Mouse (Mus musculus) liver, adult 2 months (tissue): ENCODE results near the gene Rab7b. TPM values are rescaled to one million over a fixed set of nuclear protein-coding genes. Genes with fewer than 3 reads are reported as not detected.

Experiments used
- DNase-seq: peaks from one replicate; pipeline ENCODE4 v3.0.0-alpha.2; 2011; ENCODE audit warnings: low read depth, low spot score; ENCODE audit errors: extremely low read depth
- H3K27ac ChIP-seq: fragments of 200-500 bp; replicated peaks from 2 replicates; pipeline ENCODE4 v1.5.1; 2012; ENCODE audit warnings: low read depth, mild to moderate bottlenecking, control low read depth, inconsistent platforms, low read length; ENCODE audit not compliant: insufficient read depth
- H3K27me3 ChIP-seq: fragments of 200-500 bp; 2 replicates; pipeline ENCODE4 v1.6.1; 2012; ENCODE audit warnings: mild to moderate bottlenecking, moderate library complexity, low read length, inconsistent platforms; ENCODE audit not compliant: control insufficient read depth, insufficient read depth
- H3K36me3 ChIP-seq: fragments of 200-500 bp; 2 replicates; pipeline ENCODE4 v1.6.1; 2012; ENCODE audit warnings: low read length, inconsistent platforms; ENCODE audit not compliant: control insufficient read depth, insufficient read depth
- H3K4me1 ChIP-seq: fragments of 200-500 bp; 2 replicates; pipeline ENCODE4 v1.6.1; 2011; ENCODE audit warnings: low read length; ENCODE audit not compliant: control insufficient read depth, insufficient read depth
- H3K4me3 ChIP-seq: fragments of 200-500 bp; 2 replicates; pipeline ENCODE4 v1.5.1; 2011; ENCODE audit warnings: low read depth, mild to moderate bottlenecking, control low read depth, low read length, moderate library complexity; ENCODE audit not compliant: insufficient read depth
- H3K79me2 ChIP-seq: fragments of 200-500 bp; 2 replicates; pipeline ENCODE4 v1.6.1; 2012; ENCODE audit warnings: inconsistent platforms, mild to moderate bottlenecking, low read length, moderate library complexity; ENCODE audit not compliant: control insufficient read depth, insufficient read depth
- H3K9ac ChIP-seq: fragments of 200-500 bp; 2 replicates; pipeline ENCODE4 v1.6.1; 2012; ENCODE audit warnings: low read depth, mild to moderate bottlenecking, control low read depth, inconsistent platforms, low read length
- CTCF ChIP-seq: fragments of 200-500 bp; IDR thresholded peaks from 2 replicates; pipeline ENCODE4 v1.5.1; 2011; ENCODE audit warnings: low read depth, low read length, control low read depth
- POLR2A ChIP-seq: fragments of 200-500 bp; IDR thresholded peaks from 2 replicates; pipeline ENCODE4 v1.6.1; 2011; ENCODE audit warnings: low read length, control low read depth; ENCODE audit not compliant: insufficient read depth; ENCODE audit errors: extremely low read depth
- WGBS: fragments of 180-500 bp; shearing (Covaris S2); methylation state at CpG from one replicate; pipeline ENCODE4 v1.1.7; 2018; 5-methylcytosine and 5-hydroxymethylcytosine counted together
- polyA plus RNA-seq: library from polyadenylated mRNA; depleted of rRNA; stranded (reverse); fragments of >200 nt; gene quantifications from 2 replicates; pipeline ENCODE4 v1.2.3, GENCODE M21; 2012
- total RNA-seq: library from RNA; depleted of rRNA; stranded (reverse); fragments of >200 nt; gene quantifications from 2 replicates; pipeline ENCODE4 v1.2.3, GENCODE M21; 2014

The Rab7b gene
- total and polyA plus RNA-seq, 2 experiments = 0.45 to 0.83 TPM

DNA sequence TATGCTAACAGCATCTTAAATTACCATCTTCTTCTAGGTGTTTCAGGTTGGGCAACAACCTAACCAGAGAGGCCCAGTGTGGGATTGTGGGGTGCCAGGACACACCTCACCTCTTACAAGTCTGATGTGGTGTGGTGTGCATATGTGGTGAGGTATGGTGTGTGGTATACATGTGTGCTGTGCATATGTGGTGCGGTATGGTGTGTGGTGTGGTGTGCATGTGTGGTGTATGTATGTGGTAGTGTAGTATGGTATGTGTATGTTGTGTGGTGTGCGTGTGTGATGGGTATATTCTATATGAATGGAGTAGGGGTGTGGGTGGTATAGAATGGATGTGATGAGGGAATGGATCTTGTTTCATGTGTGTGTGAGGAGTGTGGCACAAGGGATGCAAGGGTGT, 756 bp upstream of the Rab7b start:
- no peak overlapping the region for H3K9ac ChIP-seq
- DNase-seq = no peak
- TF ChIP-seq POLR2A = no peak
- TF ChIP-seq CTCF = no peak
- H3K4me1 ChIP-seq = no peaks in the 10 kb centered on the region
- 96% methylated on average over 2 of the region's 2 CpGs for WGBS
- no peak overlapping the region for H3K4me3 ChIP-seq
- no peaks in the 10 kb centered on the region for H3K36me3 ChIP-seq
- no peaks in the 10 kb centered on the region for H3K27me3 ChIP-seq
- H3K27ac ChIP-seq = no peak overlapping the region
- H3K79me2 ChIP-seq = no peaks in the 10 kb centered on the region

DNA sequence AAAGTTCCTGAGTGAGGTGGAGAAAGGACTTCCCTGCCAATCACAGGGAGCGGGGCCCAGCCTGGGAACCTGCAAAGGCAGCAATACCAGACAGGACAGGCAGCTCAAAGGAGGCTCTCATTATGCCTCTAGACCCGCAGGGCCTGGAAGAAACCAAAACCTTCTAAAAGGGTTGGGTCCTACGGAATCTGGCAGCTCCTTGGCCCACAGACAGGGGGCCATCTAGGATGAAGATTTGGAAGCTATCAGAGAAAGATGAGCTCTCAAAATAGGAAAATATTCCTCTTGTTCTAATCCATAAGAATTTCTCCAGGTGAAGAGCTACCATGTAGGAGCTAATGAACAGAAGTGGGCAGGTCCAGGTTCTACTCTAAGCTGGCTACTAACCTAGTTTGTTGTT, 521 bp downstream of the Rab7b start:
- Histone ChIP-seq H3K4me3 (peak overlapping the region; percentile 56), H3K79me2 (no peaks in the 10 kb centered on the region), H3K27me3 (no peaks in the 10 kb centered on the region), H3K4me1 (no peaks in the 10 kb centered on the region), H3K36me3 (no peaks in the 10 kb centered on the region), H3K27ac (0 out of 2 replicates have a peak overlapping the region, but pooled peaks have one; percentile 14), H3K9ac (no peak overlapping the region)
- TF ChIP-seq POLR2A (no peak), CTCF (no peak)
- 83% methylated on average over 3 of the region's 3 CpGs for WGBS
- DNase-seq = no peak

DNA sequence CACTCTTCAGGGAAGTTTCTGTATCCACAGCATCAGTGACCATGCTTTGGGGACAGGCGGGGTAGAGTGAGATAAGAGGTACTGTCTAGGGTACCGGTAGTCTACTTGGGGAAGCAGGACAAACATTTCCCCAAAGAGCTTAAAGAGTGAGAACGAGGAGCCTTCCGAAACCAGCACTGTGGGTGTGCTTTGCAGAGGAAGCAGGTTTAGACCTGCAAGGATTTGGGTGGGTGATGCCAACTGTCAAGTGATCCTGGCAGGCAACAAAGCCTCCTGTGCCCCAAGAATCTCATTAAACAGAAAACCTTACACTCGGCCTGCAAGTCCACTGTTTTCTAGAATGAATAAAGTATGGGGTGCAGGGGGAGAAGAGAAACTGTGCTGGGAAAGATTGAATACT, 1.4 kb downstream of the Rab7b start:
- Histone ChIP-seq H3K4me1 (no peaks in the 10 kb centered on the region), H3K36me3 (no peaks in the 10 kb centered on the region), H3K79me2 (no peaks in the 10 kb centered on the region), H3K4me3 (no peak overlapping the region), H3K27me3 (no peaks in the 10 kb centered on the region), H3K9ac (no peak overlapping the region), H3K27ac (no peak overlapping the region)
- TF ChIP-seq POLR2A (no peak), CTCF (no peak)
- no peak for DNase-seq
- 84% methylated on average over 5 of the region's 5 CpGs for WGBS

DNA sequence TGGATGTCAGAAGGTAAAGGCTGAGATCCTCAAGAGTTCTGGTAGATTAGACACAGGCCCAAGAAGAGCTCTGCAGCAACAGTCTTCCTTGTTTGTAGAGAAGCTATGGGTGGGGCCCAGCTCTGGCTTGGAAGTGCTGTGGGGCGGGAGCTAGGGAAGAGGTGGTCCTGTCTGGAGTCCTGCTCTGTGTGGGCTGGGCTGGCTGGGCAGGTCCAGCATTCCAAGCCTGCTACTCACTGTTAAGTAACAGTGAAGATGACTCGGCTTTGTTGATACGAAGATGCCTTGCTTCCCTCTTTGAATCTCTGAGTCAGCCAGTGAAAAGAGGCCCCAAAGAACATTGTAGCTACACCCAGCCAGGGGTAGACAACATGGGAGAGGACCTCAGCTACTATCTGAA, 1.9 kb downstream of the Rab7b start:
- Histone ChIP-seq H3K27me3 (no peaks in the 10 kb centered on the region), H3K4me1 (no peaks in the 10 kb centered on the region), H3K79me2 (no peaks in the 10 kb centered on the region), H3K27ac (peak overlapping the region; percentile 25; the same call in 1 of the 2 replicates), H3K36me3 (no peaks in the 10 kb centered on the region), H3K9ac (no peak overlapping the region), H3K4me3 (no peak overlapping the region)
- WGBS = 69% methylated on average over 3 of the region's 3 CpGs
- DNase-seq = no peak
- TF ChIP-seq CTCF (no peak), POLR2A (no peak)

- no peak overlapping the region for H3K4me3 ChIP-seq
- H3K79me2 ChIP-seq = no peaks in the 10 kb centered on the region
- H3K27ac ChIP-seq = no peak overlapping the region
- no peaks in the 10 kb centered on the region for H3K27me3 ChIP-seq
- H3K36me3 ChIP-seq = no peaks in the 10 kb centered on the region
- no peak for TF ChIP-seq POLR2A
- no peak for TF ChIP-seq CTCF
- no peak overlapping the region for H3K9ac ChIP-seq
- peak; percentile 30 for DNase-seq
- no peaks in the 10 kb centered on the region for H3K4me1 ChIP-seq
Measured at GRCm38 (mm10) chr1:131691356-131691755, 2.9 kb downstream of the Rab7b start.

DNA sequence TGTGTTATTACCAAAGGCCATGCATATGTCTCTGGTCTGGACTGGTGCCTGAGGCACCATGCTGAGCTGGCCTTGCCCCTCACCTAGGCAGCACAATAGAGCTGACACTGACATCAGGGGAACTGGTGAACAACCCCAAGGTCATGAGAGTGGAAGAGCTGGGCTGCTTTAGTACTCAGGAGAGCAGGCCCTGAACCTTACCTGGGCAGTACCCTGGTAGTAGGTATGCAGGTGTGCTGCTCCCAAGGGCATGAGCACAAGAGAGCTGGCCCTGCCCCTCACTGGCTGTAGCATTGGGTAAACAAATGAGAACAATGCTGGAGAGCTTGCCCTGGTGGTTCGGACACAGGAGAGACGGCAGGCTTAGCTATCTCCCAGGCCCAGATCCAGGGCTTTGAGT, 6.8 kb downstream of the Rab7b start:
- no peaks in the 10 kb centered on the region for H3K27me3 ChIP-seq
- H3K27ac ChIP-seq = no peak overlapping the region
- no peaks in the 10 kb centered on the region for H3K79me2 ChIP-seq
- WGBS = 86% methylated on average over 2 of the region's 2 CpGs
- no peaks in the 10 kb centered on the region for H3K36me3 ChIP-seq
- H3K9ac ChIP-seq = no peak overlapping the region
- no peaks in the 10 kb centered on the region for H3K4me1 ChIP-seq
- no peak overlapping the region for H3K4me3 ChIP-seq
- TF ChIP-seq POLR2A (no peak), CTCF (no peak)
- DNase-seq = no peak
